Mouse (Mus musculus): ENCODE data around the gene Atp6v1fnb.

GRCm38 (mm10) chr6:29432676-29433037, 38.6 kb upstream of the Atp6v1fnb start:
- TF ChIP-seq CTCF (IDR thresholded peaks at IDR 0.05; ENCODE audit: control insufficient read depth, insufficient read depth, insufficient read length) (no peak), MAX (IDR thresholded peaks at IDR 0.05) (no peak), CEBPB (IDR thresholded peaks at IDR 0.05; ENCODE audit: low read depth) (no peak), USF1 (IDR thresholded peaks at IDR 0.05; ENCODE audit: low read depth) (no peak), MYOG (IDR thresholded peaks at IDR 0.05; ENCODE audit: control insufficient read depth, extremely low read depth, insufficient read length) (no peak), FOSL1 (IDR thresholded peaks at IDR 0.05; ENCODE audit: insufficient read depth, low read length, poor library complexity, severe bottlenecking) (no peak), MYOD1 (IDR thresholded peaks at IDR 0.05; ENCODE audit: control insufficient read depth, insufficient read length, low read depth) (no peak)

All from C2C12 (cell line).